Mouse (Mus musculus) hindbrain, embryonic 10.5 days (tissue): ENCODE results near the gene Ctla4. TPM values are rescaled to one million over a fixed set of nuclear protein-coding genes. Genes with fewer than 3 reads are reported as not detected.

Experiments
- DNase-seq: peaks from one replicate; pipeline ENCODE4 v3.0.0-alpha.2; 2017; ENCODE audit warnings: low spot score
- H3K27ac ChIP-seq: fragments of 300-500 bp; sonication (generic); 2 replicates; pipeline ENCODE4 v1.5.1; 2016; ENCODE audit warnings: mild to moderate bottlenecking, moderate library complexity
- H3K27me3 ChIP-seq: fragments of 300-500 bp; sonication (generic); 2 replicates; pipeline ENCODE4 v1.6.1; 2016; ENCODE audit warnings: mild to moderate bottlenecking; ENCODE audit not compliant: poor library complexity, insufficient read depth, severe bottlenecking
- H3K36me3 ChIP-seq: fragments of 300-500 bp; sonication (generic); 2 replicates; pipeline ENCODE4 v1.6.1; 2016; ENCODE audit warnings: mild to moderate bottlenecking, moderate library complexity
- H3K4me1 ChIP-seq: fragments of 300-500 bp; sonication (generic); replicated peaks from 2 replicates; pipeline ENCODE4 v1.6.1; 2016; ENCODE audit warnings: mild to moderate bottlenecking
- H3K4me3 ChIP-seq: fragments of 300-500 bp; sonication (generic); 2 replicates; pipeline ENCODE4 v1.5.1; 2016; ENCODE audit warnings: mild to moderate bottlenecking, moderate library complexity
- H3K9me3 ChIP-seq: fragments of 300-500 bp; sonication (generic); 2 replicates; pipeline ENCODE4 v1.6.1; 2016; ENCODE audit warnings: mild to moderate bottlenecking, moderate library complexity
- WGBS: fragments of 180-500 bp; shearing (Covaris S2); methylation state at CpG from one replicate; pipeline ENCODE4 v1.1.7; 2016; 5-methylcytosine and 5-hydroxymethylcytosine counted together
- polyA plus RNA-seq: library from polyadenylated mRNA; unstranded; fragments of >200 nt; fragmentation: Nextera tagmentation; extraction: Ambion mirVana; gene quantifications from 2 replicates; pipeline ENCODE4 v1.2.1, GENCODE M21; 2016

Ctla4 gene
- polyA plus RNA-seq, result not detected in 2 replicates

DNA sequence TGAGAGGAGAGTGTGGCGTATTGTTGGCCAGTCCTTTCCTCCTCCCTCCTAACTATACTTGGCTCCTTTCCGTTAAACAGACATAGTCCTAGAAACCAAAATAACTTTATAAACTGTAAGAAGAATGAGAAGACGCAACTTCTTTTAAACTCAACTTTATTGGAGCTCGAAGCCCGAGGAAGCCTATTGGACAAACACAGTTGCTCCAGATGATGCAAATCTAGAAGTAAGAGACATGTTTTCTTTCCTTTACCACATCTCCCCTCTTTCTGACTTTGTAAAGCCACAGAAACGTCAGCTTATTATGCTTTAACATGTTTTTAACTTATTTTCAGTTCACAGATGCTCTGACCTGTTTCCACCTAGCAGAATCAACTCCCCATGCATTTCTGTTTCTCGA is at the start of gene Ctla4:
Gene Ctla4, plus strand, starts transcription at position 20 of the 400 bp plus-strand sequence.
- Histone ChIP-seq H3K27me3 (no peaks in the 10 kb centered on the region), H3K36me3 (no peaks in the 10 kb centered on the region), H3K9me3 (no peaks in the 10 kb centered on the region), H3K27ac (no peak within 1 kb of the TSS), H3K4me3 (no peak within 1 kb of the TSS), H3K4me1 (no peaks in the 10 kb centered on the region)
- 89% methylated on average over 7 of the region's 7 CpGs for WGBS
- no peak for DNase-seq

GRCm38 (mm10) chr1:60839161-60839560 is 47.6 kb upstream of the Ctla4 start:
- 81% methylated on average over 1 of the region's 1 CpGs for WGBS
- Histone ChIP-seq H3K27ac (no peak overlapping the region), H3K4me3 (no peak overlapping the region)

DNA sequence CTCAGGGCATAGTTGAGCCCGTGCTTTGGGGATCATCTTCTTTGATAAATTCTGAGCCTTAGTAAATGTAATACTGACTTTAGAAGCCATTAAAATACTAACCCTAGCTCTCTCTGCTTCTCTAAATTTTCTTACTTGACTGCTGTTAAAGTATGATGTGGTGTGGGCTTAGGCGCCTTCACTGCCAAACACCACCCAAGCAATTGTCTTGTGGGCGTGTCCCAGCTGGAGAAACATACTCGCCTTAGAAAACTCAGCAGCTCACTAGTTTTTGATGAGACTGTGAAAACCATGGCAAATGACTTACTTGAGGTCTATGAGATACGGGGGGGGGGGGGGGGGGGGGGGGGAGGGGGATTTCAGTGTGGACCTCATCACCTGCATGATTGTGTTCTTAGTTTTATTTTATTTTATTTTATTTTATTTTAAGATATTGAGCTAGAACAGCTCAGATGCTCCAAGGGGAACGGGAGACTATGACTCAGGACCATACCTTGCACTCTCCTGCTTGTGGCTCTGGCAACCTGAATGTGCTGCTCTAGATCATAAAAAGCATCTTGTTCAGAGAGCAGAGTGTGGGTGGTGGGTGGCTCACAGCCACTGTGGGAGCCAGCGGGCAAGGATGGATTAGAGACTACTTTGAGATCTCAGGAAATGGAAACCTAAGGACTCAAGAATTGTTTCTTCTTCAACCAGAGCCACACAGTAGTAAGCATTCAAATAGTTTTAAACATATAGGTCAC is 41.3 kb upstream of the Ctla4 start:
- Histone ChIP-seq H3K4me1 (peaks cover 21% of the 10 kb centered on the region; the same call in 1 of the 2 replicates), H3K9me3 (no peaks in the 10 kb centered on the region), H3K36me3 (no peaks in the 10 kb centered on the region), H3K27me3 (no peaks in the 10 kb centered on the region), H3K4me3 (no peak overlapping the region), H3K27ac (no peak overlapping the region)
- 78% methylated on average over 7 of the region's 7 CpGs for WGBS
- no peak for DNase-seq

More at GRCm38 (mm10) chr1:60839161-60839560, 47.6 kb upstream of the Ctla4 start:
- Histone ChIP-seq H3K36me3 (no peaks in the 10 kb centered on the region), H3K4me1 (no peaks in the 10 kb centered on the region), H3K9me3 (no peaks in the 10 kb centered on the region), H3K27me3 (no peaks in the 10 kb centered on the region)
- DNase-seq, result no peak

DNA sequence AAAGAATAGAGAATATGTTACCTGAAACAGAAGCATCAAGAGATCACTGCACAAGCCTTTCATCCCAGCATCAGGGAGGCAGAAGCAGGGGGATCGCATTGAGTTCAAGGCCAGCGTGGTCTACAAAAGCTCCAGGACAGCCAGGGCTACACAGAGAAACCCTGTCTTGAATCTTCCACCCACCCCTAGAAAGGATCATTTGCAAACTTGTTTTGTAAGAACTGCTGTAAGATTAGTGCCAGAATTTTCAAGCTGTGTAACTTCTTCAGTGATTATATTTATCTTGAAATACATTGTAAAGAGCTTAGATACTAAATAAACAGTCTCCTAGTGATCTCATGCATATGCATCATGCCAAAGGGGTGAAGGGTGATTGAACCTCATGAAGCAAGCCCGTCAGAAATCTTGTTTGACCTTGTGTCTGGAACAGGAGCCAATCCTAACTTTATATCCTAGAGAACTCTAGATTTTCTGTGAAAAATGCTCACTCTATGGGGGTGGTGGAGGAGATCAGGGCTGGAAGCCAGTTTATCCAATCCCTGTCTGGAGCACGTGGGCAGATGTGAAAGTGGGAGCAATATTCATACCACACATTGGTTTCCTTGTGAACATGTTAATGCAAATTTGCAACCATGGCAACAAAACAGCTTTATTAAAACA is 40.1 kb upstream of the Ctla4 start:
- peaks cover 34% of the 10 kb centered on the region for H3K4me1 ChIP-seq
- H3K4me3 ChIP-seq, result no peak overlapping the region
- no peaks in the 10 kb centered on the region for H3K27me3 ChIP-seq
- DNase-seq, result no peak
- WGBS, result 75% methylated on average over 4 of the region's 4 CpGs
- no peaks in the 10 kb centered on the region for H3K36me3 ChIP-seq
- no peaks in the 10 kb centered on the region for H3K9me3 ChIP-seq
- peak overlapping the region; percentile 23; the same call in 1 of the 2 replicates for H3K27ac ChIP-seq

DNA sequence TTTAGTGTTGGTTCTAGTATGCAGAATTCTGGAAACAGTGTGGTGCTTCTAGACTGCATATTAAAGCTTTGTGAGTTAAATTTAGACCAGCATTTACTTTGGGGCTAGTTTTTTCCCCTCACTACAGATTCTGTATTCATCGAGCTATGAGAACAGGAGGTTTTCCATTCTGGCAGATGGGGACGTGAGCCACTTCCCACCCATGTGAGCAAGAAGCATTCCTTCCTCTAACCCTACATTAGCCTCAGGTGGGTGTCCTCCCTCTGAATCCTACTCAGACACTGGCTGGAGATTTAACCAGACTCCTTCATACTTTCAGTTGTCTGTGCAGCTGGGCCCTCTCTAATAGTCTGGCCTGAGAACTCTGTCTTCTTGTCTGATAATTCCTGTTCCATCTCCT is 37.7 kb upstream of the Ctla4 start:
- no peaks in the 10 kb centered on the region for H3K36me3 ChIP-seq
- no peaks in the 10 kb centered on the region; the same call in 1 of the 2 replicates for H3K27me3 ChIP-seq
- WGBS, result 89% methylated on average over 2 of the region's 2 CpGs
- no peak overlapping the region for H3K4me3 ChIP-seq
- H3K27ac ChIP-seq, result 0 out of 2 replicates have a peak overlapping the region, but pooled peaks have one; percentile 77
- DNase-seq, result no peak
- no peaks in the 10 kb centered on the region for H3K9me3 ChIP-seq
- H3K4me1 ChIP-seq, result peaks cover 57% of the 10 kb centered on the region

GRCm38 (mm10) chr1:60849816-60850215 is 37.0 kb upstream of the Ctla4 start:
- Histone ChIP-seq H3K4me3 (no peak overlapping the region), H3K4me1 (peaks cover 58% of the 10 kb centered on the region), H3K36me3 (no peaks in the 10 kb centered on the region), H3K27me3 (no peaks in the 10 kb centered on the region; the same call in 1 of the 2 replicates), H3K9me3 (no peaks in the 10 kb centered on the region), H3K27ac (peak overlapping the region; percentile 77)
- no peak for DNase-seq
- 90% methylated on average over 4 of the region's 4 CpGs for WGBS

DNA sequence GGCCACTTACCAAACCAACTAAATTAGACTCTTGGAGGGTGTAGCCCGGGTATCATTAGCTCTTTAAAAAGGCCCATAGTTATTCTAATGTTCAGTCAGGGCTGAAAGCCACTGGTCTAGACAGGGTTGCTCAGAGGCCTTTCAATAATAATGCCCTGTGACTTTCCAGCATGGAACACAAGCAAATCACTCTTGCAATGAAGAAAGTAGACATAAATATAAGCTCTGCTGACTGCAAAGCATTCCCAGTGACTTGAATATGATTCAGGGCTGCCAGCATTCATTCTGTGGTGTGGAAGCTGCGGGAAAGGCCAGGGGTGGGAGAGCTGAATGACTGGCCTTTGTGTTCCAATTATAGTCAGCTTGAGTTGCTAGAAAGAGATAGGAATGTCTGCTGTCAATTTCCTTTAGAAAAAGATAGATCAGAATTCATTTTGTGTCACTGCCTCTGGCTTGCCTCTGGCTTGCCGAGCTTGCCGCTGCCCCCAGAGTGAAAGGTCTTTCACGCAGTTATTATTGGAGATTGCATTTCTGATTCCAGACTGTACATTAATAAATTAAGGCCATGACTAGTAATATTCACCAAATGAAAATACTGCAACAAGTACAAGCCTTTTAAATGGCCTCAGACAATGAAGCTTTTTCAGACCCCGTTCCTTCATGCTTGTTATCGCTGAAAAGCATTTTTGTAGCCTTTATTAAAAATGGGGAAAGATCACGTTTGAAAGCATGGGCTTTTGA is 35.6 kb upstream of the Ctla4 start:
- H3K27me3 ChIP-seq, result no peaks in the 10 kb centered on the region; the same call in 1 of the 2 replicates
- H3K4me3 ChIP-seq, result 0 out of 2 replicates have a peak overlapping the region, but pooled peaks have one; percentile 6
- H3K9me3 ChIP-seq, result no peaks in the 10 kb centered on the region
- DNase-seq, result peak; percentile 76
- H3K27ac ChIP-seq, result peak overlapping the region; percentile 77
- WGBS, result 25% methylated on average over 8 of the region's 8 CpGs
- no peaks in the 10 kb centered on the region for H3K36me3 ChIP-seq
- H3K4me1 ChIP-seq, result peaks cover 58% of the 10 kb centered on the region

GRCm38 (mm10) chr1:60852075-60852769 is 34.6 kb upstream of the Ctla4 start:
- H3K27ac ChIP-seq, result peak overlapping the region; percentile 77
- H3K4me1 ChIP-seq, result peaks cover 49% of the 10 kb centered on the region
- no peak overlapping the region for H3K4me3 ChIP-seq
- H3K36me3 ChIP-seq, result no peaks in the 10 kb centered on the region
- H3K9me3 ChIP-seq, result no peaks in the 10 kb centered on the region
- DNase-seq, result no peak
- WGBS, result 54% methylated on average over 10 of the region's 10 CpGs
- no peaks in the 10 kb centered on the region; the same call in 1 of the 2 replicates for H3K27me3 ChIP-seq

DNA sequence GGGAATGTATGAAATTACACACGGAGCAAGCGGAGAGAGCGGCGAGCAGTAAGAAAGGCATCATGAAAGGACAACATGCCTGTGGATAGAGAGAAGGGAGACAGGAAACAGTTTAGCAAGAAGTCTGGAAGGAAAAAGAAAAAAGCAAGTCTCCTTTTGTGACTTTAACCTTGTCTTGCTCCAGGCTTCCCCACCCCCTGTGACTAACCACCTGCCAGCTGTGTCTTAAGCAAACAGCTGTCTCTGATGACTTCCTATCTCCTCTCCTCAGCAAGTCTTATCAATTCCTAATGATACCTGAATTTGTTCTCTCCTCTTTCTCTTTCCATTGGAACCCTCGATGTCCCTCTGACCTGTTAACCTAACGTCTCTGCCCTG is 34.0 kb upstream of the Ctla4 start:
- H3K27ac ChIP-seq, result peak overlapping the region; percentile 77
- no peaks in the 10 kb centered on the region for H3K9me3 ChIP-seq
- no peaks in the 10 kb centered on the region; the same call in 1 of the 2 replicates for H3K27me3 ChIP-seq
- H3K4me1 ChIP-seq, result peaks cover 51% of the 10 kb centered on the region
- 74% methylated on average over 6 of the region's 6 CpGs for WGBS
- no peak overlapping the region for H3K4me3 ChIP-seq
- no peak for DNase-seq
- no peaks in the 10 kb centered on the region for H3K36me3 ChIP-seq

GRCm38 (mm10) chr1:60853330-60853956 is 33.4 kb upstream of the Ctla4 start:
- DNase-seq, result no peak
- no peaks in the 10 kb centered on the region; the same call in 1 of the 2 replicates for H3K27me3 ChIP-seq
- H3K4me1 ChIP-seq, result peaks cover 55% of the 10 kb centered on the region
- H3K9me3 ChIP-seq, result no peaks in the 10 kb centered on the region
- H3K36me3 ChIP-seq, result no peaks in the 10 kb centered on the region
- no peak overlapping the region for H3K4me3 ChIP-seq
- H3K27ac ChIP-seq, result peak overlapping the region; percentile 77
- WGBS, result 42% methylated on average over 7 of the region's 7 CpGs

GRCm38 (mm10) chr1:60853991-60854390 is 32.8 kb upstream of the Ctla4 start:
- 81% methylated on average over 5 of the region's 5 CpGs for WGBS
- Histone ChIP-seq H3K27ac (peak overlapping the region; percentile 77; the same call in 1 of the 2 replicates), H3K4me3 (no peak overlapping the region)

More at GRCm38 (mm10) chr1:60853991-60854390, 32.8 kb upstream of the Ctla4 start:
- H3K9me3 ChIP-seq, result no peaks in the 10 kb centered on the region
- H3K27me3 ChIP-seq, result no peaks in the 10 kb centered on the region; the same call in 1 of the 2 replicates
- DNase-seq, result no peak
- no peaks in the 10 kb centered on the region for H3K36me3 ChIP-seq
- H3K4me1 ChIP-seq, result peaks cover 55% of the 10 kb centered on the region
